Mouse (Mus musculus) liver, adult 2 months (tissue): ENCODE data around the gene Rsf1.

Experiments used
- CTCF ChIP-seq: fragments of 200-500 bp; IDR thresholded peaks from 2 replicates; pipeline ENCODE4 v1.5.1; 2011; ENCODE audit warnings: low read depth, low read length, control low read depth
- POLR2A ChIP-seq: fragments of 200-500 bp; IDR thresholded peaks from 2 replicates; pipeline ENCODE4 v1.6.1; 2011; ENCODE audit warnings: low read length, control low read depth; ENCODE audit not compliant: insufficient read depth; ENCODE audit errors: extremely low read depth

GRCm38 (mm10) chr7:97549301-97549700 is 30.4 kb upstream of the Rsf1 start:
- TF ChIP-seq CTCF = no peak
- TF ChIP-seq POLR2A = no peak
